Mouse (Mus musculus) heart, embryonic 13.5 days (tissue): ENCODE measurements at regions not wholly inside any gene's neighbourhood (a gene's known extent, or its start where the extent isn't known, plus 50 kb on each side); places are given as distances from the start of the nearest gene placed in this dataset.

Source experiments
- ATAC-seq: fragments of 200-750 bp; cut with Nextera tagmentation; 2 replicates; pipeline ENCODE4 v1.8.0; 2017; ENCODE audit warnings: moderate TSS enrichment; ENCODE audit not compliant: insufficient number of reproducible peaks, low FRiP score, low TSS enrichment; ENCODE audit errors: extremely low read depth
- H3K27ac ChIP-seq: fragments of 300-500 bp; sonication (generic); replicated peaks from 2 replicates; pipeline ENCODE4 v1.5.1; 2015; ENCODE audit warnings: moderate library complexity, mild to moderate bottlenecking, inconsistent platforms
- H3K27me3 ChIP-seq: fragments of 300-500 bp; sonication (generic); replicated peaks from 2 replicates; pipeline ENCODE4 v1.6.1; 2015; ENCODE audit warnings: mild to moderate bottlenecking, inconsistent platforms
- H3K36me3 ChIP-seq: fragments of 300-500 bp; sonication (generic); 2 replicates; pipeline ENCODE4 v1.6.1; 2015; ENCODE audit warnings: mild to moderate bottlenecking, inconsistent platforms
- H3K4me1 ChIP-seq: fragments of 300-500 bp; sonication (generic); 2 replicates; pipeline ENCODE4 v1.6.1; 2015; ENCODE audit warnings: inconsistent platforms
- H3K4me2 ChIP-seq: fragments of 300-500 bp; sonication (generic); 2 replicates; pipeline ENCODE4 v1.6.1; 2015; ENCODE audit warnings: inconsistent platforms, mild to moderate bottlenecking, moderate library complexity
- H3K4me3 ChIP-seq: fragments of 300-500 bp; sonication (generic); 2 replicates; pipeline ENCODE4 v1.5.1; 2015; ENCODE audit warnings: moderate library complexity, mild to moderate bottlenecking, inconsistent platforms
- H3K9ac ChIP-seq: fragments of 300-500 bp; sonication (generic); 2 replicates; pipeline ENCODE4 v1.6.1; 2015; ENCODE audit warnings: inconsistent platforms, mild to moderate bottlenecking, moderate library complexity
- H3K9me3 ChIP-seq: fragments of 300-500 bp; sonication (generic); 2 replicates; pipeline ENCODE4 v1.6.1; 2016; ENCODE audit warnings: inconsistent platforms
- WGBS: fragments of 180-500 bp; shearing (Covaris S2); methylation state at CpG from one replicate; pipeline ENCODE4 v1.1.7; 2015; ENCODE audit warnings: mixed read lengths; 5-methylcytosine and 5-hydroxymethylcytosine counted together

DNA sequence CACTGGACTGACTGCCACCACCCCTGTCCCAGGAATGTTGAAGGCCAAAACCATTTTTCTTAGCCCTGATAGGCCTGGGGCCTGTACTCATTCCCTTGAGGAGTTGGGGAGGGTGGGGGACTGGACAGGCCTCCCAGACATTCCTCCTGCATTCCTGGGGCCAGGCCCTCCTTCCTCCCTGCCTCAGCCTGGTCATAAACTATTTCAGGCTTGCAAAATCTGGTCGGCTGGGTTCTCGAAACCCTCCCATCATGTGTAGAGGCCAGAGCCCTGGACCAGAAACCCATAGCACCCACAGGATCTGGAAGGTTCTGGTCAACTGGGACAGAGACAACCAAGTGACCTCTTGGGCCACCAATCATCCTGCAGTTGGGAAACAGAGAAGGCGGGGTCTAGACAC is 87.2 kb downstream of the Vegfa start:
- no peaks in the 10 kb centered on the region for H3K9me3 ChIP-seq
- no peak for ATAC-seq
- no peak overlapping the region for H3K4me2 ChIP-seq
- no peak overlapping the region for H3K9ac ChIP-seq
- peaks cover 8% of the 10 kb centered on the region for H3K27me3 ChIP-seq
- WGBS, result 50% methylated on average over 3 of the region's 3 CpGs
- no peak overlapping the region for H3K27ac ChIP-seq
- H3K4me1 ChIP-seq, result peaks cover 17% of the 10 kb centered on the region
- no peak overlapping the region for H3K4me3 ChIP-seq
- H3K36me3 ChIP-seq, result no peaks in the 10 kb centered on the region

DNA sequence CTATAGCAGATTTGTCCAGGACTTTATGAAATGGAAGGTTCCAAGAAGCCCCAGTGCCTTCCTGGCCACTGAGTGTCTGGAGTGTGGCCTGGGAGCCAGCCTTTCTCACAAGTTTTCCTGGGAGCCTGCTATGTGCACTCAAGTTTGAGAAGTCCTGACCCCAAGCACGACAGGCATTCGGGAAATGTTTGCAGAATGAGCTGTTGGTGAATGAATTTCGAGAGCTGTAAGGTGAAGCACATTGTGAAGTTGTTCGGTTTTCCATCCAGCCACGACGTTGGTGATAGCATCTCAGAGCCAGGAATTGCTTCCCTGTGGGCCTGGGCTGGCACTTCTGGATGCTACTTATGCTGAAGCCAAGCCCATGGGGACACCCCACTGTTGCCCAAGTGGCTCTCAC is 88.9 kb downstream of the Vegfa start:
- H3K4me3 ChIP-seq, result no peak overlapping the region
- ATAC-seq, result no peak
- no peaks in the 10 kb centered on the region for H3K9me3 ChIP-seq
- no peaks in the 10 kb centered on the region for H3K36me3 ChIP-seq
- peaks cover 23% of the 10 kb centered on the region for H3K4me1 ChIP-seq
- WGBS, result 30% methylated on average over 6 of the region's 6 CpGs
- H3K27ac ChIP-seq, result no peak overlapping the region
- H3K9ac ChIP-seq, result no peak overlapping the region
- H3K27me3 ChIP-seq, result peaks cover 8% of the 10 kb centered on the region
- no peak overlapping the region for H3K4me2 ChIP-seq

DNA sequence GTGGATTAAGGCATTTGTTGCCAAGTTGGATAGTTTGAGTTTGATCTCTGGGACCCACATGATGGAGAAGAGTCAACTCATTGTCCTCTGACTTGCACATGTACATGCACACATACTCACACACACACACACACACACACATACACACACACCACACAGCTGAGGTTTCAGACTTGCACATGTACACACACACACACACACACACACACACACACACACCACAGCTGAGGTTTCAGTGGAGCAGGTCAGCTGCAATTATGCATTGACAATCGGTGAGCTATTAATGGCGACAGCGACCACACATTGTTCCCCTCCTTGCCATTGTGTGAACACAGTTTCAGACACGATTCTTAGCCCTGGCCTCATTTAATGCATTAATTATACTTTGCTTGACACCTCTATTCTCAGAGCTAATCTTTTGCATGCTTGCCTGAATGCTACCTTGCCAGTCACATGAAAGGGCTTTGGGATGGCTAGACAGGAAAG is 90.2 kb downstream of the Vegfa start:
- Histone ChIP-seq H3K27ac (no peak overlapping the region), H3K9ac (no peak overlapping the region), H3K4me2 (no peak overlapping the region), H3K36me3 (no peaks in the 10 kb centered on the region), H3K4me3 (no peak overlapping the region), H3K9me3 (no peaks in the 10 kb centered on the region), H3K4me1 (peaks cover 23% of the 10 kb centered on the region), H3K27me3 (peaks cover 5% of the 10 kb centered on the region; the same call in 1 of the 2 replicates)
- no peak for ATAC-seq
- WGBS, result 79% methylated on average over 4 of the region's 4 CpGs

DNA sequence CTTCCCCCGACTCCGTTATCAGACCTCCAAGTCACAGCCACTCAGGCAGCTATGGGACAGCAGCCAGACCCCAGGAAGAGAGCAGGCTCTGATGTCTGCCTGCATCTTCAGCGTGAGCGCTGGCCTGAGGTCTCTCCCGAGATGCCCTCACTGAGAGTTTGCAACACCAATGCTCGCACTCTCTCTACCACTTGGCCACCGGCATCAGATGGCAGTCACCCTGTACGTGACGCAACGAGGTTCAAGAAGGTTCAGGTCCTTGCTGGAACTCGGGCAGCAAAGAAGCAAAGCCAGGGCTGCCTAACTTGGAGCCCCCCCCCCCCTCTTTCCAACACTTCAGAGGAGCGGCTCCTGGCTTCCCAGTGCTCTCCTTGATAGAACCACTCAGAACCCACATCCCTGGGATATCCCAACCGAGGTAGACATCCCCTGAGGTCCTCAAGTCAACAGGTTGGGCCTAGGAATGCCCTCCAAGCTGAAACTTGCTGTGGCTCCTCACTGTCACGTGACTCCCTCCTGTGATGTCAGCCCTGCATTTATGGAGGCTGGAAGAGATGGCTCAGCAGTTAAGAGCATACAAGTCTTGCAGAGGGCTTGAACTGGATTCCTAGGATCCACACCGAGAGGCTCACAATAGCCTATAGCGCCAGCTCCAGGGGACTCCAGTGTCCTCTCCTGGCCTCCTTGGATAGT is 91.9 kb downstream of the Vegfa start:
- H3K9ac ChIP-seq, result no peak overlapping the region
- peaks cover 20% of the 10 kb centered on the region for H3K4me1 ChIP-seq
- H3K36me3 ChIP-seq, result no peaks in the 10 kb centered on the region
- no peak overlapping the region for H3K4me3 ChIP-seq
- no peak overlapping the region for H3K4me2 ChIP-seq
- H3K9me3 ChIP-seq, result no peaks in the 10 kb centered on the region
- H3K27ac ChIP-seq, result no peak overlapping the region
- ATAC-seq, result no peak
- peaks cover 5% of the 10 kb centered on the region for H3K27me3 ChIP-seq
- 43% methylated on average over 16 of the region's 16 CpGs for WGBS

DNA sequence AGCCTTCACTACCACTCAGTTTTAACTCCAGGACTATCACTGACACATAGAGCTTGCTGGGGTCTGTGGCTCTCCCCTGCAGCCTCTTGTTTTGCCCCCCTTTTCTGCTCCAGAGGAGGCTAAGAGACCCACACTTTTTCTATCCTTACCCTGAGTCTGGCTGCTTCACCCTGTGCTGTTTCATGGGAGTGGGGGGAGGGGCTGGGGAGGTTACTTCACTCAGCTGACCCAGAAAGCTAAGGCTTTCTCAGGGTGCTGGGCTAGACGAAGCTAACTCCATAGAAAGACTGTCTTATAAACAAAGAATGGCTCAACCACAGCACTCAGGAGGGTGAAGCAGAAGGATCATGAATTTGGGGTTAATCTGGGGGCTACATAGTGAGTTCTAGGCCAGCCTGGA is 93.9 kb downstream of the Vegfa start:
- H3K36me3 ChIP-seq, result no peaks in the 10 kb centered on the region
- WGBS, result 46% methylated on average over 1 of the region's 1 CpGs
- no peak for ATAC-seq
- H3K4me2 ChIP-seq, result no peak overlapping the region
- H3K27me3 ChIP-seq, result peaks cover 5% of the 10 kb centered on the region
- no peak overlapping the region for H3K27ac ChIP-seq
- no peak overlapping the region for H3K4me3 ChIP-seq
- H3K9ac ChIP-seq, result no peak overlapping the region
- H3K4me1 ChIP-seq, result peaks cover 23% of the 10 kb centered on the region
- H3K9me3 ChIP-seq, result no peaks in the 10 kb centered on the region

DNA sequence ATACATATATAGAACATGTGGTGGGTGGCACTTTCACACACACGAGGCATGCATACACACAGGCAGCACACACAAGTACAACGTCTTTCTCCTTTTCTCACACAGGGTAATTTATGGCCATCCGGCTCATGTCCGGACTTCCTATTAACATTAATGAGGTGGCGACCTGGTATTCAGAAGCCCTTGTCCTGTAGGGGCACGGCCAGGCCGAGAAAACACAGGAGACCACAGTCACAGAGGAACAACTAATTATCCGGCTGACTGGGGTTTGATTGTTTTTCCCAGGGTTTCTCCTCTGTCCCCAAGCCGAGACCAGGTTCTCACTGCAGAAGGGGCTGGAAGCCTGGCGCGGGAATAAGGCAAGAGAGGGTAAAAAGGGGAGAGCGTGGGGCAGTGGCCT is 95.6 kb downstream of the Vegfa start:
- Histone ChIP-seq H3K4me1 (peaks cover 28% of the 10 kb centered on the region), H3K4me2 (no peak overlapping the region), H3K9ac (no peak overlapping the region), H3K27me3 (peaks cover 4% of the 10 kb centered on the region), H3K4me3 (no peak overlapping the region), H3K9me3 (no peaks in the 10 kb centered on the region), H3K36me3 (no peaks in the 10 kb centered on the region), H3K27ac (no peak overlapping the region)
- no peak for ATAC-seq
- 76% methylated on average over 12 of the region's 12 CpGs for WGBS

DNA sequence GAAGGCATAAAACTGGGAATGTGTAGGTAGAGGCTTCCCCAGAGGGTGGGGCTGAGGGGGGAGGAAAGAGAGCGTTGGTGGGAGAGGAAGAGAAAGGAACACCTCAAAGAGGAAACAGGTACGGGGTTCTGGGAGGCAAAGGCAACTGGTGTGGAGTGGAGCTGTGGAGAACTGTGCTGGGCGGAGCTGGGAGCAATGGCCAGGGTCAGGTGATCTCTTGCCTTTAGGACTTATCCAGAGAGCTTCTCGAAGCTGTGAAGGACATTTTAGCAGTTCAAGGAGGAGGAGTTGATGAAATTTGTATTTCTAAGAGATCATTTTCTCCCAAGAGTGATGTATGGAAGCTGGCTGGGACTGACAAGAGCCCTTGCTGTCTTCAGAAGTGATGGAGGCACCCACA is 96.9 kb downstream of the Vegfa start:
- ATAC-seq, result no peak
- H3K9me3 ChIP-seq, result no peaks in the 10 kb centered on the region
- H3K4me3 ChIP-seq, result no peak overlapping the region
- no peaks in the 10 kb centered on the region; the same call in none of the 2 replicates for H3K27me3 ChIP-seq
- H3K36me3 ChIP-seq, result no peaks in the 10 kb centered on the region
- peaks cover 25% of the 10 kb centered on the region for H3K4me1 ChIP-seq
- no peak overlapping the region for H3K27ac ChIP-seq
- WGBS, result 64% methylated on average over 4 of the region's 4 CpGs
- no peak overlapping the region for H3K9ac ChIP-seq
- H3K4me2 ChIP-seq, result no peak overlapping the region

DNA sequence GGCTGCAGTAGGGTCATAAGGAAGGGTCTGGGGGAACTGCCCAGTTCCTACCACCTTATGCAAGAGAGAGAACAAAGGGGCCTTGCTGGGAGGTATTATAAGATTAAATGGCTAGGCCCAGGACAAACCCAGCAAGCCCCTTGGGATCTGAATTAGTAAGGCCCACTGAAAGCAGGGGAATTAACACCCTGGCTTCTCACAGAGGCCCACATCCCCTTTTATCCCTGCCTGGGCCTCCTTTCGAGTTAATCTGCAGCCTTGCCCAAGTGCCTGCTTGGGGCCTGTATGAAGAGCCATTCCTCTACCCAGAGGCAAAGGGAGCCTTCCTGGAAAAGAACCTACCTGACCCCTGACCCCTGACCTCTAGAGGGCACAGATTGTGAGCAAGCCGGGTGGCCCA is 98.2 kb downstream of the Vegfa start:
- H3K9ac ChIP-seq, result no peak overlapping the region; the same call in 1 of the 2 replicates
- H3K36me3 ChIP-seq, result no peaks in the 10 kb centered on the region
- 38% methylated on average over 2 of the region's 2 CpGs for WGBS
- no peaks in the 10 kb centered on the region; the same call in none of the 2 replicates for H3K27me3 ChIP-seq
- H3K9me3 ChIP-seq, result no peaks in the 10 kb centered on the region
- no peak for ATAC-seq
- H3K27ac ChIP-seq, result no peak overlapping the region
- H3K4me3 ChIP-seq, result no peak overlapping the region
- H3K4me1 ChIP-seq, result peaks cover 19% of the 10 kb centered on the region
- H3K4me2 ChIP-seq, result no peak overlapping the region

DNA sequence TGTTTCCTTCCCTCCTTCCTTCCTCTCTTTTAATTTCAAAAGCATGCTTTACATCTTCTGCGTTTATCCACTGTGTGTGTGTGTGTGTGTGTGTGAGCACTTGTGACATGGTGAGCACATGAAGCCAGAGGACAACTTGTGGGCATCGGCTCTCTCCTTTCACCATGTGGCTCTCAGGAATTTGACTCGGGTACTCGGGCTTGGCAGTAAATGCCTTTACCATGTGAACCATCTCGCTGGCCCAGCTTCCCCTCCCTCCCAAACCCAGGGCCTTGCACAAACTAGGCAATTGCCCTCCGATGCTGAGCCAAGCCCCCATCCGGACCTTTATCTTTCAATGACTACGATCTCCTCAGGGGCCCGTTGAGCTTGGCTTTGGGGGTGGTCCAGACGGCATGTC is 99.1 kb downstream of the Vegfa start:
- H3K4me2 ChIP-seq, result no peak overlapping the region
- H3K27ac ChIP-seq, result no peak overlapping the region
- no peaks in the 10 kb centered on the region for H3K9me3 ChIP-seq
- no peak overlapping the region for H3K9ac ChIP-seq
- no peaks in the 10 kb centered on the region; the same call in none of the 2 replicates for H3K27me3 ChIP-seq
- no peak for ATAC-seq
- no peaks in the 10 kb centered on the region for H3K36me3 ChIP-seq
- peaks cover 22% of the 10 kb centered on the region for H3K4me1 ChIP-seq
- WGBS, result 47% methylated on average over 10 of the region's 10 CpGs
- no peak overlapping the region for H3K4me3 ChIP-seq

DNA sequence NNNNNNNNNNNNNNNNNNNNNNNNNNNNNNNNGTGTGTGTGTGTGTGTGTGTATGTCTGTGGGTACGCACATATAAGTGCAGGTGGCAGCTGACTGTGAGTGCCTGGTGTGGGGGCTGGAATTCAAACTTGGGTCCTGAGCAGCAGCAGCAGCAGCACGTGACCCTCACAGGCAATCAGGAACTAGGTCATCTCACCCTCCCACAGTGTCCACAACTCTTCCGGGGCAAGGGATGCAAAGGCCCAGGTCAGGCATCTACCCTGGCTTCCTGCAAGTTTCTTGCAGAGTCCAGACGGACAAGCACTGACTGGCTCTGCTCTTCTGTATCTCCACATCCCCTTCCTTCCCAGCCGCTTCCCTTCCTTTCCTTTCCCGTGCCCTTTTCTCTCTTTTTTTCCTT is 99.6 kb downstream of the Vegfa start:
- ATAC-seq, result no peak
- WGBS, result 54% methylated on average over 6 of the region's 6 CpGs
- Histone ChIP-seq H3K36me3 (no peaks in the 10 kb centered on the region), H3K4me1 (peaks cover 22% of the 10 kb centered on the region), H3K27me3 (no peaks in the 10 kb centered on the region; the same call in none of the 2 replicates), H3K4me2 (no peak overlapping the region), H3K9me3 (no peaks in the 10 kb centered on the region), H3K9ac (no peak overlapping the region), H3K27ac (no peak overlapping the region), H3K4me3 (no peak overlapping the region)

DNA sequence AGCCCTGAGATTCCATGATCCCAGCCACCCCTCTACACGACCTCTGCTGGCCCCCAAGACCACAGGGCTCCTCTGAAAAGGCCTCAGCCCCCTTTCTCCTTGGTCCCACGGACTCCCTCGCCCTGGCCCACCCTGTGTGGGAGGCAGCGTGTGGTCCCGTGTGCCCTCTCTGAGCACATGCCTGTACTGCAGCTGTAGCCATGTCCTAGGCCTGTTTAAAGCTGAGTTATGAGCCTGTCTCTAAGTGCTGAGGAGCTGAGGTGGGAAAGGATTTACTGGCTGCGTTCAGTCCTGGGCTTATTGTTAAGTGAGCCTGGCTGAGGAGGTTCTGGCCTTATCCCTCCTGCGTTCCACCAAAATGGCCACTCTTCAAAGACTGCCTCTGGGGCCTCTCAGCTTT is 102.6 kb downstream of the Vegfa start:
- H3K4me3 ChIP-seq, result no peak overlapping the region
- no peaks in the 10 kb centered on the region for H3K27me3 ChIP-seq
- H3K4me2 ChIP-seq, result no peak overlapping the region
- no peak for ATAC-seq
- 71% methylated on average over 7 of the region's 7 CpGs for WGBS
- peaks cover 22% of the 10 kb centered on the region for H3K4me1 ChIP-seq
- no peaks in the 10 kb centered on the region for H3K36me3 ChIP-seq
- H3K27ac ChIP-seq, result no peak overlapping the region
- H3K9me3 ChIP-seq, result no peaks in the 10 kb centered on the region
- no peak overlapping the region for H3K9ac ChIP-seq

DNA sequence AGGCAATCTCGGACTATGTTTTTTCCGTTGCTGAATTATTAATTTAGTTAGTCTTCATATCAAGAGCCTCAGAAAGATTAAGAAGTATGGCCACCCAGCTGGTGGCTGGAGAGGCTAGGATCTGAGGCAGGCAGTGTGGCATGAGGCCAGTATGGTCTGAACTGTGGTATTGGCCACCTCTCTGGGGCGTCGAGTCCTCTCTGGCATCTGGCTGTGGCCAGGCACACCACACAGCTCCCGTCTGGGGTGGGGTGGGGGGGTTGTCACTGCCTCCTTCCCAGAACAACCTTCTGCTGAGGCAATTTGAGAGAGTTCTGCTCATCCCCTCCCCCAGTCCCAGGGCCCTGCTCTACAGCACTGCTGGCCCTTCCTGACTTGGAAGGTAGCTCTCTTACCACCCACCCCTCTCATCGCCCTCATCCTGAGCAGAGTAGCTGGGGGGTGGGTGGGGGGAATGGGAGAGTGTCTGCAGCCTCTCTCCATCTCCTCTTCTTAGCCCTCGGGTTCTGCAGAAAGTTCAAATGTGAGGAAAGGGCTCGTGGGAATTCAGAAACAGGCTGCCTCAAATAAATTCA is 103.2 kb downstream of the Vegfa start:
- Histone ChIP-seq H3K36me3 (no peaks in the 10 kb centered on the region), H3K4me1 (peaks cover 22% of the 10 kb centered on the region), H3K4me3 (no peak overlapping the region), H3K4me2 (no peak overlapping the region), H3K27me3 (no peaks in the 10 kb centered on the region), H3K27ac (no peak overlapping the region), H3K9ac (no peak overlapping the region), H3K9me3 (no peaks in the 10 kb centered on the region)
- no peak for ATAC-seq
- WGBS, result 59% methylated on average over 8 of the region's 8 CpGs
